Mouse (Mus musculus): ENCODE results near the gene Mapkapk3.

Gene Mapkapk3

GRCm38 (mm10) chr9:107289211-107290076, at the start of gene Mapkapk3:
TSS of gene Mapkapk3 (minus strand) at chr9:107289877.
- DNase-seq (ENCODE audit: low read depth, low spot score) = peak; percentile 89

DNA sequence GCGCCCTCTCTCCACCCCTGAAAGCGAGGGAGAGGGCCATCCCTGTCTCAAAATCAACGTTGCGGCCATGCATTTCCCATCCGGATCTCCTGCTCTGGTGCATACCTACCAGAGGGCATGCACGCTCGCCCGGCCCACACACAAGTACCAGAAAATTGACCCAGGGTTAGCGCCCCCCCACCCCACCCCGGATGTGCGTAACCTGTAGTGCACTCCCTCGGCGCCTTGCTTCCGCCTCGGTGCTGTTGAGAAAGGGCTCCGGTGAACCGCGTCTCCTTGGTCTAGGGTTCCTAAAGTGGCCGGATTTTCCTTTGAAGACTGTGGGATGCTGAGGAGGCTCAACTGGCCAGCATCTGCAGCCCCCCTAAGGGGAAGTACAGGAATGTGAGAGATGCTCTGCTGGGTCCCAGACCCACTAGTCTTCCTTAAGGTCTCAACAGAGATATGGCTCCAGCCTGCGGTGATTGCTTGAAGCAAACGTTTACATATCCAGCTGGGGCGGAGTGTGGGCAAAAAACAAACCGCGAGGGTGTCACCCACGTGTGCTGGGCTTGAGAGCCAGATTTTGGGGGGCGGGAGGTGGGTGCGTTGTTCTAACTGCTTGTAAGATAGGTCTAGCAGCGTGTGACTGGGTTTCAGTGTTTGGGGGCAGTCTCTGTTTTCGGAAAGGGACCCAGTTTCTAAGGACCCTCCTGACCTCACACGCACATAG, 48.7 kb upstream of the Mapkapk3 start, which contains the start of gene Hemk1:
TSS of gene Hemk1 (minus strand) at position 179 of the 712 bp plus-strand sequence.
- peak; percentile 91 for DNase-seq (ENCODE audit: low read depth, low spot score)

GRCm38 (mm10) chr9:107336386-107336785, 46.7 kb upstream of the Mapkapk3 start:
- no peak for DNase-seq (ENCODE audit: low read depth, low spot score)

DNA sequence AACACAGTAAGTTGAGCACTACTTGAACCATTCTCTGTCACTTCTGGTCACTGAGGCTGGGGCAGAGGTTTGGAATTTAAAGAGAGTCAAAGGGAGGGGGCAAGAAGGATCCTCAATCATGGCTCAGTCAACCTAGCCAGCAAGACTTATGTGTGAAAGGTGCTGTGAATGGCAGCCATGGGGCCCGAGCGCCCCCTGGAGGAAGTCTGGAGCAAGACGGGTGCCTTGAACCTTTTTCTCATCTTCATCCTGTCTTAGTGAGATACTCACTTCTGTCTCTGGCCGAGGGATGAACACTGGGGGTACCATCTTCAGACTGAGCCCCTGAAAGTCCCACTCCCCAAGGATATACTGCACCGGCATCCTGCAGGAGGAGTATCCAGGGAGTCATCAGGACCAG, 46.2 kb upstream of the Mapkapk3 start:
- peak; percentile 72 for DNase-seq (ENCODE audit: low read depth, low spot score)

- no peak for DNase-seq (ENCODE audit: low read depth, low spot score)
These were observed 45.4 kb upstream of the Mapkapk3 start for GRCm38 (mm10) chr9:107335046-107335445.

GRCm38 (mm10) chr9:107334356-107334755, 44.7 kb upstream of the Mapkapk3 start:
- no peak for DNase-seq (ENCODE audit: low read depth, low spot score)

DNA sequence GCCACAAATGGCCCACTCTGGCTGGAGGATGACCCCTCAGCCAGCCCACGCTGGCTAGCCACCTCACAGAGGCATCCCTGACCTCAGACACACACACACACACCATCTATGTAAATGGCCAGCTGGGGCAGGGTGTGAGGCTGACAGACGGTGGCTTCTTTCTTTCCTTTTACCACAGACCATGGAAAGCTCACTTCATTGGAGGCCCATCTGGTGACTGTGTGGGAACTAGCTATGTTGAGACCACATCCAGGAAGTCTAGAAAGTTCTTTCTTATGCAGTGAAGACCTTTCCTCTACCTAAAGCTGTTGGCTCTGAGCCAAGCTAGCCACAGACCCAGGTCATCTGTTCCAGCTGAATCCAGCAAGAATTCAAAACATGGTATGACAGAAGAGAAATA, 44.0 kb upstream of the Mapkapk3 start:
- no peak for DNase-seq (ENCODE audit: low read depth, low spot score)

DNA sequence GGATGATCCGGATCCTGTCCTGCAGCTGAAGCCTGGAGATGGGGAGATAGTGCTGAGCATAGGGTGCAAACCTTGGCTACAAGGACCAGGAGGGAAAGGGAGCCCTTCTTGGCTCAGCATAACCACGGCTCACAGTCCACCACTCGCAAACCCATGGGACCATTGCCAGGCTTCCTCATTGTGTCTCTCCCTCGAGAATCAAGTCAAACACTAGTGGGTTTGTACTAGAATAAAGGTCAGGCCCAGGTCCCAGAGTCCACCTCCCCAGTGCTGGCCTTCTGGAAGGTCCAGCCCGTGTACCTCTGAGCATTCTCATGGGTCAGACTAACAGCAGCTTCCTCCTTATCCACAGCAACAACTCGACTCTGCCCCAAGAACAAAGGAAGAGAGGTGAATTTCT, 41.1 kb upstream of the Mapkapk3 start:
- no peak for DNase-seq (ENCODE audit: low read depth, low spot score)

DNA sequence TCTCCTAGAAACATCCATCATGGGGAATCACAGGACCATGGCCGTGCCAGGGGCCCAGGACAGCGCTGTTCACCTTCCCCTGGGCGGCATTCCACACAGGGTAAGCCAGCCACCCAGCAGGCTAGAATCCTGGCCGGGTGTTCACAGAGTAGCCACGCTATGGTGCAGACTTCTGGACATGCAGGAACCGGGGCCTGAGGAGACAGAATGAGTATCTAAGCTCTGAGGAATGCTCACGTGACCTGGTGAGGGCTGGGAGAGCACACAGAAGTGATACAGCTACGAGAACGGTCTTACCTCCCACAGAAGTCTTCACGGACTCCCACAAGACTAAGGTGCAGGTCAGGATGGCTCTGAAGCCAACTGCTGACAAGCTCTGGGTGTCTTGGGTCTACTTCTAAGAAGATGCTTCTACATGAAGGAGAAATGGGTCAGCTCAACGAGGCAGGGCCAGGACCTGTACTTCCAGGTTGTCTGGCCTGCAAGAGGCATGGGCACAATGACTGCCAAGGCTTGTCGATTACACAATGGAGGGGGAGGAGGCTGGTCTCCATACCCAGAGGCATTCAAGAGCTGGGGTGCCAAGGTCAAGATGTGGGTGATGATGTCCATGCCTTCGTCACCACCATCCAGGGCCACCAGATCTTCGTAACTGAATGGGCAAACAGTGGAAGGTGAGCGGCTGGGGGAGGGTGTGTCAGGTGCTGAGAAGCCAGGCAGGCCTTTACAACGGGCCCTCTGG, 38.4 kb upstream of the Mapkapk3 start:
- DNase-seq (ENCODE audit: low read depth, low spot score) = no peak

- no peak for DNase-seq (ENCODE audit: low read depth, low spot score)
These were observed 36.2 kb upstream of the Mapkapk3 start for GRCm38 (mm10) chr9:107325904-107326303.

- DNase-seq (ENCODE audit: low read depth, low spot score) = no peak
These were observed 35.3 kb upstream of the Mapkapk3 start for GRCm38 (mm10) chr9:107324799-107325561.

DNA sequence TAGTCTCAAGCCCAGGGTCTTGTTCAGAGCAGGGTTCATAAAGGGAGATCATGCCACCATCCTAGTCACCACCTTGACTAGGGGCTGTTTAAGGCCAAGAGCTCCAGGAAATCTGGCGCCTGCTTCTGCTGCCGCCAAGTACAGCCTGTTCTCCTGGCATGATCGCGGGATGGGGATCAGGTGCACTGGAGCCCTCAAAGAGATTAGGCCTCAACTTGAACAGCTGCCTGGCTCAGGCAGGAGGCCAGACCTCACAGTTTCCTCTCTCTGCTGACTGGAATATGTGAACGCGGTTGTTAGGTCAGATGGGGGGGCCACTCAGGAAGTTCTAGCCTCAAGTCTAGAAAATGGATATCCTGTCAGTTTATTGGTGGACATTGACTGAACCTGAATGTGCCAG, 33.9 kb upstream of the Mapkapk3 start:
- DNase-seq (ENCODE audit: low read depth, low spot score) = no peak

DNA sequence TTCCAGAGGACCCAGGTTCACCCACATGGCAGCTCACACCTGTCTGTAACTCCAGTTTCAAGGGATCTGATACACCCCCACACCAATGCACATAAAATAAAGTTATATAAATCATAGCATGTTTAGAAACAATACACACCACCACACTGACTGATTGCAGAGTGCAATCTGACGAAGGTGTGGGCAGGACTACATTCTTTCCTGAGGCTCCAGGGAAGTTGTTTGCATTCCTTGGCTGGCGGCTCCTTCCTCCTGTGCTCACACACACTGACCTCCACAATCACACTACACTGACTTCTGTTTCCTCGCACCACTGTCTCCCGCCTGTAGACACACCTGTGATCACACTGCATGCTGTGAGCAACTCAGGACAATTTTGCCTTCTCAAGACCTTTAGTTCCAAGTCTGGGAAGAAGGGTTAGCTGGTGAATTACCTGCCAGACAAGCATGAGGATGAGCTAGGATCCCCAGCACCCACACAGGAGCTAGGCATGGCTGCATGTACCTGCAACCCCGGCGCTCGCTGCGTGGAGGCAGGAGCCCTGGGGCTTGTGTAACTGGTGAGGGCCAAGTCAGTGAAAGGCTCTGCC, 32.9 kb upstream of the Mapkapk3 start:
- DNase-seq (ENCODE audit: low read depth, low spot score) = no peak

DNA sequence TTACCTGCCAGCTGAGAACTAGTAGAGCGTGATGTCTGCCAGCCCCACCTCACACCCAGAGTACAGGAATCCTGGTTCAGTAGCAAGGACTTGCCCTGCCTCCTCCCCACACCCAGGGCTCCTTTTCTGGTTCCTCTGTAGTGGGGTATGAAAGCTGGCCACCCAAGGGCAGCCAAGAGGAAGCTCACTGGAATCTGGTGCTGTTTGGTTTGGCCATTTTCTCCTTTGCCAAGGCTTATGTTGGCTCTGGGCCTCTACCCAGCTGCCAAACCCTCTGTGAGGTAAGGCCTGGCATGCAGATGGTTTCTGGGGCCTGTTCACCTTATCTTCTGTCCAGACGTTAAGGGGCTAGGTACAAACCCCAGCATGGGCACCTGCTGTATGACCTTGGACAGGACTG, 26.1 kb upstream of the Mapkapk3 start:
- DNase-seq (ENCODE audit: low read depth, low spot score) = no peak

GRCm38 (mm10) chr9:107313926-107314325, 24.2 kb upstream of the Mapkapk3 start:
- DNase-seq (ENCODE audit: low read depth, low spot score) = no peak

DNA sequence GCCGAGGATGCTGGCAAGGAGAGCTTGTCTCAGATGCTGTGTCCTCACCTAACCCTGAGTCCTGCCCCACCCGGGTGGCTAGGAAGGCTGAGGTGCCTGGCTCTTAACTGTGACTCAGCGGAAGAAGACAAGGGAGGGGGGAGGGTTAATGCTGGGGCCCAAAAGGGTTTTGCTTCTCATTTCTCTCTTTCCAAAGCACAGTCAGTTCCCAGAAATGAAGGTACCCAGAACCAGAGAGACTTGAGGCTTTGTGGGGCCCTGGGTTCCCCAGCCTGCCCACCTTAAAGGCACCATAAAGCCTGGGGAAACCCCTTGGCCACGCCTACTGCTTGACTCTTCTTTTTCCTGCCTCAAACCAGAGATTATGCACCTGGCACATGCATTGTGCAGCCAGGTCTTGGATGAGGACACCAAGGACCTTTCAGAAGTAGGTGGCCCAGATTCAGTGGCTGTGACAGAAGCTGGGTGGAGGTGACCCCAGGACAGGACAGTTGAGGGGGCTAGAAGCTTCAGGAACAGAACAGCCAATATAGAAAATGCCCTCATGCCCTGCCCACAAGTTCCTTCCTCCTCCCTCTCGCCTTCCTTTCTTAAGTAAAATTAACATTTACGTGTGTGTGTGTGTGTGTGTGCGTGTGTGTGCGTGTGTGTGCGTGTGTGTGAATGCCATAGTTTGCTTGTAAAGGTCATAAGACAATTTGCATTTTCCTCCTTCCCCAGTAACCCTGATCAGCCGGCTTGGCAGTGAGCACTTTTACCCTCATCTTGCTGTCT, 23.3 kb upstream of the Mapkapk3 start:
- no peak for DNase-seq (ENCODE audit: low read depth, low spot score)

GRCm38 (mm10) chr9:107309600-107309999, 19.9 kb upstream of the Mapkapk3 start:
- no peak for DNase-seq (ENCODE audit: low read depth, low spot score)

GRCm38 (mm10) chr9:107309171-107309570, 19.5 kb upstream of the Mapkapk3 start:
- no peak for DNase-seq (ENCODE audit: low read depth, low spot score)

- DNase-seq (ENCODE audit: low read depth, low spot score) = no peak
These were observed 18.8 kb upstream of the Mapkapk3 start for GRCm38 (mm10) chr9:107308346-107309000.

DNA sequence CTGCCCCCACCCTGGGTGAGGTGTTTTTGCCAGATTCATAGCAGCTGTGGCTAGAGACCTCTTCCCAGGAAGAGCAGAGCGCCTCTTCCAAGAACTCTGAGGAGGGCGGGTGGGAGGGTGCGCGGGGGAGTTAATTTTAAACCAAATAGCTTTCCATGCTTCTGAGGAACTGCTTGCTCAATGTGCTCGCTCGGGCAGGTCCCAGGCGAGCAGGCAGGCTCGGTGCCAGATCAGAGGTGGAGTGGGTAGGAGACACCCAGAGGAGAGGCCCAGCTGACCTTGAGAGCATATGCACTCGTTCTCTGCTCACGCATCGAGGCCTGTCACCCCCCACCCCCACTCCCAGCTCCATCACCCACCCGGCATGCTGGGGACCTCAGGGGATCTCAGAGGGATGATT, 18.2 kb upstream of the Mapkapk3 start:
- no peak for DNase-seq (ENCODE audit: low read depth, low spot score)
